Mouse (Mus musculus) midbrain, embryonic 10.5 days (tissue): Measurements from ENCODE around the gene Edaradd. TPM values are rescaled to one million over a fixed set of nuclear protein-coding genes. Genes with fewer than 3 reads are reported as not detected.

ENCODE experiments used
- DNase-seq: peaks from one replicate; pipeline ENCODE4 v3.0.0-alpha.2; 2017; ENCODE audit warnings: low spot score
- H3K27ac ChIP-seq: fragments of 300-500 bp; sonication (generic); replicated peaks from 2 replicates; pipeline ENCODE4 v1.5.1; 2016; ENCODE audit warnings: mild to moderate bottlenecking
- H3K27me3 ChIP-seq: fragments of 300-500 bp; sonication (generic); 2 replicates; pipeline ENCODE4 v1.6.1; 2016; ENCODE audit warnings: low read depth, mild to moderate bottlenecking; ENCODE audit not compliant: poor library complexity, severe bottlenecking
- H3K36me3 ChIP-seq: fragments of 300-500 bp; sonication (generic); 2 replicates; pipeline ENCODE4 v1.6.1; 2016; ENCODE audit warnings: mild to moderate bottlenecking, moderate library complexity
- H3K4me1 ChIP-seq: fragments of 300-500 bp; sonication (generic); 2 replicates; pipeline ENCODE4 v1.6.1; 2016
- H3K4me3 ChIP-seq: fragments of 300-500 bp; sonication (generic); 2 replicates; pipeline ENCODE4 v1.5.1; 2016; ENCODE audit warnings: mild to moderate bottlenecking, moderate library complexity
- H3K9me3 ChIP-seq: fragments of 300-500 bp; sonication (generic); replicated peaks from 2 replicates; pipeline ENCODE4 v1.6.1; 2016; ENCODE audit warnings: mild to moderate bottlenecking
- WGBS: fragments of 180-500 bp; shearing (Covaris S2); methylation state at CpG from one replicate; pipeline ENCODE4 v1.1.7; 2016; 5-methylcytosine and 5-hydroxymethylcytosine counted together
- polyA plus RNA-seq: library from polyadenylated mRNA; unstranded; fragments of >200 nt; fragmentation: Nextera tagmentation; extraction: Ambion mirVana; gene quantifications from 2 replicates; pipeline ENCODE4 v1.2.1, GENCODE M21; 2016

Edaradd gene
- 2.9 and 3.6 TPM in 2 replicates for polyA plus RNA-seq

DNA sequence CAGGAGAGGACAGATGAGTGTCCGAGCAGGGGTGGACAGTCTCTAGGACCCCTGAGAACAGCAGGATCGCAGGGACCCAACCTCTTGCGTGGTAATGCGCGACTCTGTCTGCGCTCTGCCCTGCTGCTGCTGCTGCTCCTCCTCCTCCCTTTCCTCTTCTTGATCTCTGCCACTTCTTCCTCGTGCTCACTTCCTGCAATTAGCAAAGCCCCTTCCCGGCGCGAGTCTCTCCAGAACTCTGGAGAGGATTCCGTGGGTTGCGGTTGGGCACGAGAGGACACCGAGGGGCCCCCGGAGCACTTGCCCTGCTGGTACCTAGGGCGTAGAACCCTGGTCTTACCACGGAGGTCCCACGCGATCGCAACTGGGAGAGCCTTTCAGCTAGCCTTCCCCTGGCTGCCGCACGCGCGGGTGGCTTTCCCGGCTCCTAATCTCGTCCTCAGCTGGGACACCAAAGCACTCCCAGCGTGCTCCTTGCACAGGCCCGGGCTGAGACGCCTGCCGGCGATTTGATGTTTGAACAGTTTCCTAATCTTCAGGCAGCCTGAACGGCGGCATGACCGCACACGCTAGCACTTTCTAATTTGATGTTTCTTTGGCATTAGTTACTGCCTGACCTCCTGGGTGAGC lies at the start of gene Edaradd:
Edaradd (minus strand) TSS at position 484 of the 630 bp plus-strand sequence.
- Histone ChIP-seq H3K27ac (peak within 1 kb of the TSS; percentile 82), H3K4me1 (peaks cover 25% of the 10 kb centered on the region), H3K27me3 (peaks cover 65% of the 10 kb centered on the region), H3K9me3 (no peaks in the 10 kb centered on the region), H3K36me3 (no peaks in the 10 kb centered on the region), H3K4me3 (peak within 1 kb of the TSS; percentile 66)
- DNase-seq, result peak; percentile 83
- 1% methylated on average over 35 of the region's 35 CpGs for WGBS

- 81% methylated on average over 7 of the region's 7 CpGs for WGBS
- Histone ChIP-seq H3K4me3 (no peak overlapping the region), H3K27ac (no peak overlapping the region), H3K9me3 (no peaks in the 10 kb centered on the region), H3K36me3 (no peaks in the 10 kb centered on the region), H3K27me3 (peaks cover 17% of the 10 kb centered on the region), H3K4me1 (peaks cover 16% of the 10 kb centered on the region)
- no peak for DNase-seq
These were observed 49.5 kb upstream of the Edaradd start for GRCm38 (mm10) chr13:12569741-12570140.

GRCm38 (mm10) chr13:12568597-12569469 lies 48.6 kb upstream of the Edaradd start:
- Histone ChIP-seq H3K27me3 (peaks cover 25% of the 10 kb centered on the region), H3K9me3 (no peaks in the 10 kb centered on the region), H3K36me3 (no peaks in the 10 kb centered on the region), H3K4me3 (no peak overlapping the region), H3K4me1 (peaks cover 16% of the 10 kb centered on the region), H3K27ac (no peak overlapping the region)
- WGBS, result 71% methylated on average over 9 of the region's 9 CpGs
- DNase-seq, result no peak

- no peak for DNase-seq
- peaks cover 34% of the 10 kb centered on the region for H3K27me3 ChIP-seq
- H3K27ac ChIP-seq, result no peak overlapping the region
- H3K4me1 ChIP-seq, result peaks cover 16% of the 10 kb centered on the region
- H3K4me3 ChIP-seq, result no peak overlapping the region
- H3K9me3 ChIP-seq, result no peaks in the 10 kb centered on the region
- WGBS, result 75% methylated on average over 1 of the region's 1 CpGs
- no peaks in the 10 kb centered on the region for H3K36me3 ChIP-seq
These were observed 47.7 kb upstream of the Edaradd start for GRCm38 (mm10) chr13:12567936-12568335.

DNA sequence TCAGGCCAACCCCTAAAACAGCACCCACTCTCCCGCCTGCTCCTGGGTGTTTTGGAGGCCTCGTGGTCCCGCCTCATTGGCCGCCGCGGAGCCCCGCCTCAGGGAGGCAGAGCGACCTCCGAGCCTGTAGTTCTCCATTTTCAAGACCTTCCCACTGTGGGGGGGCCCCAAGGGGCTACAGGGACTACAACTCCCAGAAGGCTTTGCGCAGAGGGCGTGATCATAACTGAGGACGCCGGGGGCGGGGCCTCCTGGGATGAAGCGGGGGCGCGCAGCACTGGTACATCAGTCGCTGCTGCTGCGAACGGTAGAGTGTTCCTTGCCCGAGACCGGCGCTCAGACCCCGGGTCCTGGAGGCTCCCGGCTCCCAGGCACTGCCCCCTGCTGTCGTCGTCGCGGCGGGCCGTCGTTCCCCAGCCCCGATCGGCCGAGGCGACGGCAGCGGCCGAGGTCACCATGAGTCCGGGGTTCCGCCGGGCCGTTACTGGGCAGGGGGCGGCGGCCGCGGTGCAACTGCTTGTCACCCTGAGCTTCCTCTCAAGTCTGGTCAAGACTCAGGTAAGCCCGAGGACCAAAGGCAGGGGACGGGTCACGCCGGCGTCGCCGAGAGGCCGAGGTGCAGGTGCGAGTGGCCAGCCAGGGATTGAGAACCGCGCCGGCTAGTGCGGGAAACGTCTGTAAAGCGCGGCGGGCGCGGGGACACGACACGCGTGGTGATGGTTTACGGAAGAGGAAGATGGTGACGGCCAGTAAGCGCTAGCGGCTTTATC lies 45.6 kb upstream of the Edaradd start, which contains the start of gene Ero1lb:
Ero1lb (plus strand) TSS at position 254 of the 770 bp plus-strand sequence.
- Histone ChIP-seq H3K4me3 (peak within 1 kb of the TSS; percentile 84), H3K27me3 (peaks cover 55% of the 10 kb centered on the region), H3K4me1 (peaks cover 16% of the 10 kb centered on the region), H3K36me3 (no peaks in the 10 kb centered on the region), H3K9me3 (no peaks in the 10 kb centered on the region), H3K27ac (peak within 1 kb of the TSS; percentile 79)
- DNase-seq, result peak; percentile 97
- WGBS, result under 1% methylated on average over 73 of the region's 73 CpGs

DNA sequence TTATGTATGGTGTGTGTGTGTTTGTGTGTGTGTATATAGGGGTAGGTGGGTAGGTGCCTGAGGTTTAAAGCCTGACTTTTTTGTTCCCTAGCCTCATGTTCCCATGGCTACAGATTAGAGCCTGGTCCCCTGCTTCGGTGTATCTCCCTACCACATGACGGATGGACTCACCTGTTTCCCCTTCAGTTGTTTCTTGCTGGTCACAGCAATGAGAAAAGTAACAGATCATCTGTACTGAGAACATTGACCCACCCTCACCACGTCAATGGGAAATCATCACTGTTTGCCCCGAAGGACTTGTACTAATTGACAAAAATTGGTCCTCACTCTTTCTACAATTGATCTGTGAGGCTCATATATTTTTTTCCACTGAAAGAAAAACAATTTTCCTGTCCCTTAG lies 42.0 kb upstream of the Edaradd start:
- no peaks in the 10 kb centered on the region for H3K9me3 ChIP-seq
- peaks cover 33% of the 10 kb centered on the region for H3K4me1 ChIP-seq
- WGBS, result 83% methylated on average over 4 of the region's 4 CpGs
- no peak overlapping the region for H3K27ac ChIP-seq
- DNase-seq, result no peak
- H3K36me3 ChIP-seq, result no peaks in the 10 kb centered on the region
- no peak overlapping the region for H3K4me3 ChIP-seq
- peaks cover 69% of the 10 kb centered on the region for H3K27me3 ChIP-seq

DNA sequence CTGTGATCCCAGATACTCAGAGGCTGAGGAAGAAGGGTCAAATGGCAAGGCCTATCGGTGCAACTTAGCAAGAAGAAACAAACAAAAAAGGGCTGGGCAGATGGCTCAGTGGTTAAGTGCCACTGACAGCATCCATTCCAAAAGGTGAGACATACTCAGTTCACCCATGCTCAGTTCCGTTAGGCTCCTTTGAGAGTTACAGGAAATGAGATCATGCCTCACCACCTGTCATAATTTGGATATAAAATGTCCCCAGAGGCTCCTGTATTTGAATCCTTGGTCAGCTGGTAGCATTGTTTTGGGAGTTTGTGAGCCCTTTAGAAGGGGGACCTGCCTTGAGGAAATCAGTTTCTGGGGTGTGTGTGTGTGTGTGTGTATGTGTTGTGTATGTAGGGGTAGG lies 41.5 kb upstream of the Edaradd start:
- 63% methylated on average over 2 of the region's 2 CpGs for WGBS
- no peak overlapping the region for H3K27ac ChIP-seq
- H3K36me3 ChIP-seq, result no peaks in the 10 kb centered on the region
- DNase-seq, result no peak
- peaks cover 28% of the 10 kb centered on the region for H3K4me1 ChIP-seq
- no peaks in the 10 kb centered on the region for H3K9me3 ChIP-seq
- H3K4me3 ChIP-seq, result no peak overlapping the region
- H3K27me3 ChIP-seq, result peaks cover 66% of the 10 kb centered on the region

GRCm38 (mm10) chr13:12559462-12560120 lies 39.4 kb upstream of the Edaradd start:
- whole genome bisulfite sequencing, result 30% methylated on average over 6 of the region's 6 CpGs
- Histone ChIP-seq H3K36me3 (no peaks in the 10 kb centered on the region), H3K27ac (no peak overlapping the region), H3K4me3 (no peak overlapping the region), H3K9me3 (no peaks in the 10 kb centered on the region), H3K4me1 (peaks cover 17% of the 10 kb centered on the region), H3K27me3 (peaks cover 80% of the 10 kb centered on the region)
- no peak for DNase-seq

DNA sequence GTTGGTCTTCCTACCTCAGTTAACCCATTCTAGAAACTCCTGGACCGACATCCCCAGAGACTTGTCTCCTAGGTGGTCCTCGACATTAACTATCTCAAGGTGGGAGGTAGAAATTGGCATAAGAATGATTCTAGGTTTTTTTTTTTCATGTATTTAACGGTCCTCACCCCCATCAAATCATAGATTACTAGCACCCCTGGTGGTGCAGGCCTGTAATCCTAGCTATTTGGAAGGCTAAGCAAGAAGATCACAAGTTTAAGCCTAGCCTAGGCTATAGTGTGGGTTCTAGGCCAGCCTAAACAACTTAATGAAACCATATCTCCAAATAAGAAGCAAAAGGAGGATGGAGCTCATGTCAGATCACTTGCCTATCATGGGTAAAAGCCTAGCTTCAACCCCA lies 38.8 kb upstream of the Edaradd start:
- Histone ChIP-seq H3K4me1 (peaks cover 17% of the 10 kb centered on the region), H3K27ac (no peak overlapping the region), H3K36me3 (no peaks in the 10 kb centered on the region), H3K9me3 (no peaks in the 10 kb centered on the region), H3K4me3 (no peak overlapping the region), H3K27me3 (peaks cover 80% of the 10 kb centered on the region)
- WGBS, result 55% methylated on average over 3 of the region's 3 CpGs
- DNase-seq, result no peak

DNA sequence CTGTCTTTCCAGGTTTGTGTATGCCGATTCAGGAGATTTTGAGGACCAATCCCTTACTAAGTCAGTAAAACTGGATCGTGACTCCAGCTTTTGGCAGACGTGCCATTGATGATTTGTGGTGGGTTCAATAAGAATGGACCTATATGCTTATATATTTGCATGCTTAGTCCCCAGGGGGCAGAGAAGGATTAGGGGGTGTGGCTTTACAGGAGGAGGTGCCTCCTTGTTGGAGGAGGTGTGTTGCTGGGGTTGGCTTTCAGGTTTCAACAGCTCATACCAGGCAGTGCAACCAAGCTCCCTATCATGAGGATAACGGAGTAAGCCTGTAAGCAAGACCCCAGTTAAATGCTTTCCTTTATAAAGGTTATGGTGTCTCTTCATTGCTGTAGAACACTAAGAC lies 34.0 kb upstream of the Edaradd start:
- WGBS, result 65% methylated on average over 4 of the region's 4 CpGs
- Histone ChIP-seq H3K36me3 (no peaks in the 10 kb centered on the region), H3K4me3 (no peak overlapping the region), H3K27me3 (peaks cover 71% of the 10 kb centered on the region), H3K27ac (no peak overlapping the region), H3K4me1 (peaks cover 9% of the 10 kb centered on the region), H3K9me3 (no peaks in the 10 kb centered on the region)
- no peak for DNase-seq

GRCm38 (mm10) chr13:12543880-12544568 lies 23.8 kb upstream of the Edaradd start:
- Histone ChIP-seq H3K4me1 (peaks cover 24% of the 10 kb centered on the region), H3K36me3 (no peaks in the 10 kb centered on the region), H3K4me3 (no peak overlapping the region), H3K27ac (no peak overlapping the region), H3K9me3 (no peaks in the 10 kb centered on the region), H3K27me3 (peaks cover 13% of the 10 kb centered on the region; the same call in 1 of the 2 replicates)
- no peak for DNase-seq
- WGBS, result 90% methylated on average over 8 of the region's 8 CpGs

DNA sequence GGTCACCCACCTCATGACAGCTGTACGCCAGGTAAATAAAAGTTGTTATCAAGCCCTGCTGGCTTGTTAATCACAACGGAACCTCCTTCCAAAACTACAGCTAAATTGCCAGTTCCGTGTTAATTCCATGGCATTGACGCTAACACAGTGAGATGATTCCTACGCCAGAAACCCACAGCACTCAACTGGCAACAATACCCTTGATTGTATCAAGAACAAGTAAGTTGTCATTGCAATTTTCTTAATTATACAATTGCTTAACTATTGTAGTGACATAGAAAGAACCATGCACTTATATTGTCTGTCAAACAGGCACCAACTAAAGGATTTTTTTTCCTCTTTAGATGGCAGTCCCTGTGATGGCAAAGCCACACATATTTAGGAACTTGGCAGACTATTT lies 23.0 kb upstream of the Edaradd start:
- H3K27ac ChIP-seq, result no peak overlapping the region
- H3K9me3 ChIP-seq, result no peaks in the 10 kb centered on the region

More for the DNA sequence above, 23.0 kb upstream of the Edaradd start:
- DNase-seq, result no peak
- Histone ChIP-seq H3K4me3 (no peak overlapping the region), H3K27me3 (peaks cover 13% of the 10 kb centered on the region; the same call in 1 of the 2 replicates), H3K36me3 (no peaks in the 10 kb centered on the region), H3K4me1 (peaks cover 24% of the 10 kb centered on the region)
- 92% methylated on average over 5 of the region's 5 CpGs for WGBS
